Mouse (Mus musculus) thymus, adult 2 months (tissue): ENCODE measurements around the gene Cetn3. TPM values are rescaled to one million over a fixed set of nuclear protein-coding genes. Genes with fewer than 3 reads are reported as not detected.

Experiments used
- DNase-seq: peaks from one replicate; pipeline ENCODE4 v3.0.0; 2021
- H3K27ac ChIP-seq: fragments of 200-500 bp; 2 replicates; pipeline ENCODE4 v1.5.1; 2012; ENCODE audit warnings: low read length, control low read depth; ENCODE audit not compliant: control insufficient read depth, insufficient read depth
- H3K27me3 ChIP-seq: fragments of 200-500 bp; 2 replicates; pipeline ENCODE4 v1.6.1; 2012; ENCODE audit warnings: mild to moderate bottlenecking, low read length, moderate library complexity, mixed read lengths; ENCODE audit not compliant: control insufficient read depth, insufficient read depth
- H3K36me3 ChIP-seq: fragments of 200-500 bp; 2 replicates; pipeline ENCODE4 v1.6.1; 2012; ENCODE audit warnings: mild to moderate bottlenecking, low read length, moderate library complexity; ENCODE audit not compliant: control insufficient read depth, insufficient read depth
- H3K4me1 ChIP-seq: fragments of 200-500 bp; replicated peaks from 2 replicates; pipeline ENCODE4 v1.6.1; 2012; ENCODE audit warnings: low read length; ENCODE audit not compliant: control insufficient read depth, insufficient read depth
- H3K4me3 ChIP-seq: fragments of 200-500 bp; 2 replicates; pipeline ENCODE4 v1.5.1; 2012; ENCODE audit warnings: mild to moderate bottlenecking, low read length, control low read depth, moderate library complexity; ENCODE audit not compliant: control insufficient read depth, insufficient read depth
- CTCF ChIP-seq: fragments of 200-500 bp; IDR thresholded peaks from 2 replicates; pipeline ENCODE4 v1.5.1; 2012; ENCODE audit warnings: mild to moderate bottlenecking, control low read depth, low read length, moderate library complexity, borderline replicate concordance; ENCODE audit not compliant: control insufficient read depth, poor library complexity, insufficient read depth; ENCODE audit errors: extremely low read depth
- POLR2A ChIP-seq: fragments of 200-500 bp; IDR thresholded peaks from 2 replicates; pipeline ENCODE4 v1.6.1; 2012; ENCODE audit warnings: mild to moderate bottlenecking, low read length, control low read depth, moderate library complexity; ENCODE audit not compliant: control insufficient read depth, poor library complexity, insufficient read depth; ENCODE audit errors: extremely low read depth
- WGBS: fragments of 180-500 bp; shearing (Covaris S2); methylation state at CpG from one replicate; pipeline ENCODE4 v1.1.7; 2018; 5-methylcytosine and 5-hydroxymethylcytosine counted together
- polyA plus RNA-seq: library from polyadenylated mRNA; depleted of rRNA; stranded (reverse); fragments of >200 nt; gene quantifications from 2 replicates; pipeline ENCODE4 v1.2.3, GENCODE M21; 2012

Gene Cetn3
- polyA plus RNA-seq, 1 experiment, result 3.6 TPM

DNA sequence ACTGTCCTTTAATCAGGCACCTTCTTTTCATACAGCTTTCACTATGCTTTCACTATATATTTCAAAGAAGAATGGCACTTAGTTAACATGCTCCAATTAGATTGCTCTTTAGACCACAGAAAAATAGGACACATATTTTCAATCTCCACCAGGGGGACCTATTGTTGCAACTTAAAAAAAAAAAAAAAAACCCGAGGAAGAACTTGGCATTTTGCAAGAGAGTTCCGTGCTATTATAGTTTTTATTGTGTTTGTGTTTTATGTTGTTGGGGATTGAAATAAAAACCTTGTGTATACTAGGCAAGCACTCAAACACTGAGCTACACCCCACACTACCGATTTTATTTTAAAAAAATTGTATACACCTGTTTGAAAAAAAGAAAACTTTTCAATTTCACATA is 18.2 kb downstream of the Cetn3 start:
- TF ChIP-seq POLR2A (no peak), CTCF (no peak)
- no peak for DNase-seq
- H3K27ac ChIP-seq, result no peak overlapping the region
- no peaks in the 10 kb centered on the region for H3K4me1 ChIP-seq
- 0 out of 2 replicates have a peak, but pooled peaks cover 4% of the 10 kb centered on the region for H3K36me3 ChIP-seq
- no peak overlapping the region for H3K4me3 ChIP-seq
- no peaks in the 10 kb centered on the region for H3K27me3 ChIP-seq
- WGBS, result 27% methylated on average over 3 of the region's 3 CpGs

DNA sequence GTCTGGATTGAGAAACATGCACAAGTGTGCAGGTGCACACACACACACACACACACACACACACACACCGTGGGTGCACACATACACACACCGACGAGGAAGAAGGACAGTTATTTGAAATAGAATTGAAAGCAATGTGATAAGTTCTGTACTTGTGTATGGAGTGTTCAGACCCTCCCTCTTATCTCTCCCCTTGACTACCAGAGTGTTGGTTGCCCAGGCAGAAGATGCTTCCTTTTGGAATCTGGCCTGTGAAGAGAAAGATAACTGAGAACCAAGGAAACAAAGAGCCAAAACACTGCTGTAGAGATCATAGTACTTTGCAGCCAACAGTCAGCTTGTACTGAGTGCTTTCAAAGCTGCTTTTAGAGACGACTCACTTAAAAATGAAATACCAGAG is 20.8 kb downstream of the Cetn3 start:
- Histone ChIP-seq H3K4me3 (no peak overlapping the region), H3K4me1 (no peaks in the 10 kb centered on the region), H3K27me3 (no peaks in the 10 kb centered on the region), H3K36me3 (no peaks in the 10 kb centered on the region), H3K27ac (no peak overlapping the region)
- TF ChIP-seq CTCF, result no peak
- no peak for TF ChIP-seq POLR2A
- DNase-seq, result no peak
- 96% methylated on average over 4 of the region's 4 CpGs for WGBS

DNA sequence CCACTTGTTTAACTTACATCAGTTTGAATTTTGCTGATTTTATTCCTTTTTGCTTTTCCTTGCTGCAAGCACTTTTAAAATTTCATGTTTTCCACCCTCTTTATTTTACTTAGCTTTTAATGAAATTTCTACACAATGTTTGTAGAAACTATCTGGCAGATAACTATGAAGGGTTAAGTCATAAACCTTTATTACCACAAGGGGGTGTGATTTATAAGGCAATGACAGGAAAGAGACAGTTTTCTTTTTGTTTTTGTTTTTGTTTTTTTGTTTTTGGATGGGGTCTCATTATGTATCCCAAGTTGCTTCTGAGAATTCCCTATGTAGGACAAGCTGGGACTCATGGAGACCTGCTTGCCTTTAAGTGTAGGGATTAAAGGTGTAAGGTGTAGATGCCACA is 39.9 kb downstream of the Cetn3 start:
- Histone ChIP-seq H3K36me3 (no peaks in the 10 kb centered on the region), H3K27ac (no peak overlapping the region), H3K4me3 (no peak overlapping the region), H3K4me1 (no peaks in the 10 kb centered on the region), H3K27me3 (no peaks in the 10 kb centered on the region)
- DNase-seq, result no peak
- TF ChIP-seq POLR2A (no peak), CTCF (no peak)

DNA sequence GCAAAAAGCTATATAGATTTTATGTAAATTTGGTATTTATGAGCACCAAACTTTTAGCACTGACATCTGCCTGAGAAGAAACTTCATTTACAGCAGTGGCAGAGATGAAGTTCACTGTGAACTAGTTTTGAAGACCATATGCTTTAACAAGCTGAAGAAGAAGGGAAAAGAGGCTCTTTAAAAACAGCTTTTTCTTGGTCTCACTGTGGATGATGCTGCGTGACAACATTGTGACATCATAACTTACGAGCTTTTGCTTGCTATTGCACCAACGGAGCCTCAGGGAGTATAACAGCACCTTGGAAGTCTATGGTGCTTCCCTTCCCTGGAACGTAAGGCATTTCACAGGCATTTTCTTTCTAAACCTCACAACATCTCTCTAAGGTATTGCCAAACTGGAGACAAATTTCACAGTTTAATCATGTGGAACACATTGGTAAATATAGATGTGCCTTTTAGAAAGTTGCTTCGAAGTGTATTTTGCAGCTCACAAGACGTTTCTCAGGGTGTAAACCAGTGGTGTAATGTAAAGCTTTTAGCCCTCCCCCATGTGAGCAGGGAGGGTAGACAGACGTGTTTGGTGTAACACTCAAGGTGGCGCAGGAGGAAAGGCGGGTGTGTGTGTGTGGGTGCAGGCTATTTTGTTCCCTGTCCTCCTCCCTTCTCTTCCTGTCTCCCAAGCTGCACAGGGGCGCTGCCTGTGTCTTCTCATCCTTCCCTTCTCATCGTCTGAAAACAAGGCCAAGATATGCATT is 41.9 kb downstream of the Cetn3 start:
- no peak for TF ChIP-seq CTCF
- TF ChIP-seq POLR2A, result no peak
- WGBS, result 75% methylated on average over 11 of the region's 11 CpGs
- Histone ChIP-seq H3K4me1 (no peaks in the 10 kb centered on the region), H3K4me3 (no peak overlapping the region), H3K36me3 (no peaks in the 10 kb centered on the region), H3K27me3 (no peaks in the 10 kb centered on the region), H3K27ac (no peak overlapping the region)
- no peak for DNase-seq

DNA sequence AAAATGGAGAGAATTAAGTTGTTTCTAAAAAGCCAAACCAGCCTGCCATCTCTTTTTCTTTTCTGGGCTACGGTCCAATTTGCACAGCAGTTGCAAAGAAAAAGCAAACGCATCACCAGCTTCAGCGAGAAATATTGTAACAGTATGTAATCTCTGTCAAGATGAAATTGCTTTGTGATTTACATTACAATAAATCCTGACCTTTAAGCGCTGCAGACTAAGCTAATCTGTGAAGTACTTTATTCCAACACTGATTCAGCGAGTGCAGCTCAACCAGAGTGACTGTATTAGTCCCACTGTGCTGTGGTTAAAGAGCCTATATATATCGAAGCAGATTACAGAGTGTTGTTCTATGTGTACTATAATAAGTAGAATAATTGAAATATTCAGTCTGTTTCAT is 45.6 kb downstream of the Cetn3 start:
- TF ChIP-seq POLR2A (no peak), CTCF (no peak)
- no peak overlapping the region for H3K4me3 ChIP-seq
- H3K27me3 ChIP-seq, result no peaks in the 10 kb centered on the region
- WGBS, result 86% methylated on average over 6 of the region's 6 CpGs
- no peaks in the 10 kb centered on the region for H3K36me3 ChIP-seq
- no peaks in the 10 kb centered on the region for H3K4me1 ChIP-seq
- no peak for DNase-seq
- no peak overlapping the region for H3K27ac ChIP-seq

DNA sequence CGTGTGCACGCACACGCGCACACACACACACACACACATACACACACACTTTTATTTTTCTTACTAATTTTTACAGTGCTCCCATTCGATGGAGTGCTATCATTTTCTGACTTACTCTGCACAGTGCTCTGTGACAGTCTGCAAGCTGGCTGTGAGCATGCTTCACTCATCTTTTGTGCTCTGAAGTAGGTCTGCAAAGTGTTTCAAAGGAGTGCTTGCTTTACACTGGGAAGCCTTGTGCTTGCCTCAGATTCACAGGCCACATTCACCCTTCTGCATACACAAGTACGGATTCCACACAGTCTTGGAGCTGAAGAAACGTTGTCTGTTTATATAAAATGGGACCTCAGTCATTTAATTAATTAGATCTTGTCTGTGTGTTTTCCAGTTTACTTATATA is 49.0 kb downstream of the Cetn3 start:
- TF ChIP-seq POLR2A, result no peak
- no peak for TF ChIP-seq CTCF
- Histone ChIP-seq H3K4me3 (no peak overlapping the region), H3K4me1 (no peaks in the 10 kb centered on the region), H3K27me3 (no peaks in the 10 kb centered on the region), H3K27ac (no peak overlapping the region), H3K36me3 (no peaks in the 10 kb centered on the region)
- no peak for DNase-seq
- 96% methylated on average over 7 of the region's 7 CpGs for WGBS

DNA sequence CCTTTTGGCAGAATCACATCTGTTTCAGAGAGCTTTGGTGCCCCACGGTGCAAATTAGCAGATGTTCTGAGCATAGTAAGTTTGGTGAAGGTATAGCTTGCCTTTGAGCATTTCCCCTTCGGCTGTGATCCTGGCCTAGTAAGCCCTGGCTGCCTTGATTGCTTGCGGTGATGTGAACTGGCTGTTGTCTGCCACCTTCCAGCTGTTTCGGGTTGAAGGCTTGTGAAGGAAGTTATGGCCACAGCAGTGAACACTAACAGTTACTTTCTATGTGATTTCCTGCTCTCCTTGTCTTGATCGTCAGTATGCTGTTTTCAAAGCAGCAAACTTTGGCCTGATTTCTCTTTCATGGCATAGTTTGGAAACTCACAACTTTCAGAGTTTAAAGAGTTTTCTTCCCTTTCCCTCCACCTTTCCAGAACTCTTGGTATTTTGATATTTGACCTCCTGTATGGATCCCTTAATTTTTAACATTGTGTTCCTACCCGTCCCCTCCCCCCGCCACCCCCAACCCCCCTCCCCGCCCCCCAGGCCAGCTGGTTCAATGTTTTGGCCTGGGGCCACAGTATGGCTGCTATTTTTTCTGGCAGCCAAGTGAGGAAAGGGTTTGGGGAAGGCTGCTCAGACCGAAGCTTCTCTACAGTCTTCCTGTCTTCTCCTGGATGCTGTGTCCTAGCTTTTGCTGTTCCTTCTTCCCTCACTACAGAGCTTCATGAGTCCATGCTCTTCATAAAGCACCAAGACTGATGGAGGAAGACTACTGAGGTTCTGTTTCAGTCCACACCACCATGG is 53.7 kb downstream of the Cetn3 start:
- Histone ChIP-seq H3K4me1 (no peaks in the 10 kb centered on the region), H3K27ac (no peak overlapping the region), H3K27me3 (no peaks in the 10 kb centered on the region), H3K36me3 (no peaks in the 10 kb centered on the region), H3K4me3 (no peak overlapping the region)
- WGBS, result 84% methylated on average over 9 of the region's 9 CpGs
- TF ChIP-seq POLR2A (no peak), CTCF (no peak)
- DNase-seq, result no peak
